Mouse (Mus musculus) stomach, embryonic 16.5 days (tissue): ENCODE measurements around the gene Ccdc190. TPM values are rescaled to one million over a fixed set of nuclear protein-coding genes. Genes with fewer than 3 reads are reported as not detected.
A peak's percentile ranks its signal among the peaks of the same experiment; 100 is the strongest.

Source experiments
- ATAC-seq: fragments of 200-750 bp; cut with Nextera tagmentation; 2 replicates; pipeline ENCODE4 v1.8.0; 2017; ENCODE audit warnings: moderate number of reproducible peaks, moderate TSS enrichment; ENCODE audit not compliant: insufficient read depth, low FRiP score
- H3K27ac ChIP-seq: fragments of 300-500 bp; sonication (generic); 2 replicates; pipeline ENCODE4 v1.5.1; 2014; ENCODE audit warnings: low read length
- H3K27me3 ChIP-seq: fragments of 300-500 bp; sonication (generic); 2 replicates; pipeline ENCODE4 v1.6.1; 2014; ENCODE audit warnings: low read length, control low read depth, mixed read lengths; ENCODE audit not compliant: control insufficient read depth, insufficient read depth
- H3K36me3 ChIP-seq: fragments of 300-500 bp; sonication (generic); 2 replicates; pipeline ENCODE4 v1.6.1; 2014; ENCODE audit warnings: low read length; ENCODE audit not compliant: control insufficient read depth, insufficient read depth
- H3K4me1 ChIP-seq: fragments of 300-500 bp; sonication (generic); 2 replicates; pipeline ENCODE4 v1.6.1; 2014; ENCODE audit warnings: low read length, control low read depth, mixed read lengths; ENCODE audit not compliant: control insufficient read depth, insufficient read depth
- H3K4me2 ChIP-seq: fragments of 300-500 bp; sonication (generic); 2 replicates; pipeline ENCODE4 v1.6.1; 2014; ENCODE audit warnings: low read depth, low read length, mixed read lengths
- H3K4me3 ChIP-seq: fragments of 300-500 bp; sonication (generic); replicated peaks from 2 replicates; pipeline ENCODE4 v1.5.1; 2014; ENCODE audit warnings: mild to moderate bottlenecking, low read length
- H3K9ac ChIP-seq: fragments of 300-500 bp; sonication (generic); 2 replicates; pipeline ENCODE4 v1.6.1; 2014; ENCODE audit warnings: low read length
- H3K9me3 ChIP-seq: fragments of 300-500 bp; sonication (generic); replicated peaks from 2 replicates; pipeline ENCODE4 v1.6.1; 2016; ENCODE audit warnings: low read length, control low read depth; ENCODE audit not compliant: control insufficient read depth
- WGBS: fragments of 180-500 bp; shearing (Covaris S2); extraction: QIAGEN DNeasy Blood & Tissue Kit; methylation state at CpG from one replicate; pipeline ENCODE4 v1.1.7; 2014; 5-methylcytosine and 5-hydroxymethylcytosine counted together
- polyA plus RNA-seq: library from polyadenylated mRNA; unstranded; fragments of >200 nt; fragmentation: Nextera tagmentation; extraction: Ambion mirVana; gene quantifications from 2 replicates; pipeline ENCODE4 v1.2.1, GENCODE M21; 2015

Gene Ccdc190
- polyA plus RNA-seq, 1 experiment from 2014 or later = 0.08 TPM

DNA sequence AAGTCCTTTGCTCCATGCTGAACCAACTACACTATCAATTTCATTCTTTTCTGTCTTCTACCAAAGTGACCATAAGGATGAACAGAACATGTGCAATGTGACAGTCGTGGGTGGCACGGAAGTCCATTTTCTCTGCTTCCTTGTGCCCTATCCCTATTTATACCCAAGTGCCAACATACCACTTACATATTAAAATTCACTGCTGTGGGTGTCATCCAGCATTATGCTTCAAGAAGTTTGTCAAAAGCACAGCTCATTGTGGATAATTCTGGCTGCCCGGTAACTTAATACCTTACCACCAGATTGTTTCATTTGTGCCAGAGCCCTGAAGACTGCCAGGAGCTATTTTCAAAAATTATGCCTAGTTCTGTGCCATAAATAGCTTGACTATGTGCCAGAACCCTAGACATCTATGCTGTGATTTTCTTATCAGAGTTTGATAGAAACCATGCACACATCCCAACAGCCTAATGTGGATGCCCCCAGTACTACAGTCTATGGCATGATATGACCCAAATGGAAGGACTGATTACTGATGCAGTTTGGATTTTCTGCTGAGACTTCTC is 27.6 kb upstream of the Ccdc190 start:
- Histone ChIP-seq H3K27ac (no peak overlapping the region), H3K4me1 (no peaks in the 10 kb centered on the region), H3K9ac (no peak overlapping the region), H3K9me3 (no peaks in the 10 kb centered on the region), H3K4me3 (no peak overlapping the region), H3K4me2 (no peak overlapping the region), H3K27me3 (no peaks in the 10 kb centered on the region), H3K36me3 (no peaks in the 10 kb centered on the region)
- WGBS = 86% methylated on average over 3 of the region's 3 CpGs
- ATAC-seq = no peak

DNA sequence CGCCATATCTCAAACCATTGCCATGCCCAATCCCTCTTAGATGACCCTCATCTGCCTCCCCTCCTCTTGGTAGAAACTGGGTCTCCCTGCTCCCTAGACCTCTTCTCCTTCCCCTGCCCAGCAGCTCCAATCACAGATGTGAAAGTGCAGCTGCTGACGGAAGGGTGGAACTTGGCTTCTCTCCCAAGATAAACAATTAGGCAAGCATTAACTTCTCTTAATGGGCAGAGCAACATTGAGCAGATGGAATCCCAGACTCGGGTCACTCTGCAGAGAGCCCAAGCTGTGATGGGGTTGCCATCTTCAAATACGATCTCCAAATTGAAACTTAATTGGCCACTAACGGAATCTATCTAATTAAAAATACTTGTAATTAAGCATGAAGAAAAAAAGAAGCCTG is 19.3 kb upstream of the Ccdc190 start:
- Histone ChIP-seq H3K27ac (no peak overlapping the region), H3K4me2 (no peak overlapping the region), H3K27me3 (no peaks in the 10 kb centered on the region), H3K36me3 (no peaks in the 10 kb centered on the region), H3K4me3 (no peak overlapping the region), H3K9me3 (no peaks in the 10 kb centered on the region), H3K9ac (no peak overlapping the region), H3K4me1 (peaks cover 3% of the 10 kb centered on the region; the same call in 1 of the 2 replicates)
- ATAC-seq = no peak
- 57% methylated on average over 5 of the region's 5 CpGs for WGBS

DNA sequence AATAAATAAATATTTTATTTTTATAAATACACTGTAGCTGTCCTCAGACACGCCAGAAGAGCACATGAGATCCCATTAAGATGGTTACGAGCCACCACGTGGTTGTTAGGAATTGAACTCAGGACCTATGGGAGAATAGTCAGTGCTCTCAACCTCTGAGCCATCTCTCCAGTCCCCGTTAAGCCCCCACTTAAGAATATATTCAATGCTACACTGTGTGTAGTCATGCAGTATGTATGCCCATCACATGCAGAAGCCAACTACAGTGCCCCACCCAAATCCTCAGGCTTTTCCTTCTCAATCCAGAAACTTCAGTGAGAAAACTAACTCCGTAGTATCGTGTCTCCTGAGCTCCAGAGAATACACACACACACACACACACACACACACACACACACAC is 18.8 kb upstream of the Ccdc190 start:
- 87% methylated on average over 6 of the region's 6 CpGs for WGBS
- ATAC-seq = no peak
- Histone ChIP-seq H3K27ac (no peak overlapping the region), H3K27me3 (no peaks in the 10 kb centered on the region), H3K9me3 (no peaks in the 10 kb centered on the region), H3K4me2 (no peak overlapping the region), H3K4me3 (no peak overlapping the region), H3K36me3 (no peaks in the 10 kb centered on the region), H3K9ac (no peak overlapping the region), H3K4me1 (peaks cover 3% of the 10 kb centered on the region; the same call in 1 of the 2 replicates)

DNA sequence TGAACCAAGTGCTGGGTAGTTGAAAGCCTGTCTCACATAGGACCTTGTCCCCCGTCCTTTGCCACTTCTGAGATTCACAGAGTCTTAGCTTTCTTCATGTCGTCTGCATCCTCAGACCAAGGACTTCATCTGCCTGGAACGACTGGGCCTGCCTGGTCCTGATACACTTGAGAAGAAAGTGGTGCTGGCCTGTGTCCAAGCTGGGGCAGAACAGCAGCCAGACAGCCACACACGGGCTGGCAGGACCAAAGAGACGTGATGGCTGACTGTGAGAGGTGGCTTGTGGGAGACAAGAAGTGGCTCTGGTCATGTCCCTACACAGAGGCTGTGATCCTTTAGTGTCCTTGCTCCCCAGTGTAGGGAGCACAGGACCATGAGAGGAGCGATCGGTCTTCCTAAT is 17.7 kb upstream of the Ccdc190 start:
- Histone ChIP-seq H3K27ac (no peak overlapping the region), H3K4me1 (peaks cover 3% of the 10 kb centered on the region; the same call in 1 of the 2 replicates), H3K27me3 (no peaks in the 10 kb centered on the region), H3K4me2 (no peak overlapping the region), H3K4me3 (no peak overlapping the region), H3K9me3 (no peaks in the 10 kb centered on the region), H3K9ac (no peak overlapping the region), H3K36me3 (no peaks in the 10 kb centered on the region)
- WGBS = 84% methylated on average over 7 of the region's 7 CpGs
- no peak for ATAC-seq

DNA sequence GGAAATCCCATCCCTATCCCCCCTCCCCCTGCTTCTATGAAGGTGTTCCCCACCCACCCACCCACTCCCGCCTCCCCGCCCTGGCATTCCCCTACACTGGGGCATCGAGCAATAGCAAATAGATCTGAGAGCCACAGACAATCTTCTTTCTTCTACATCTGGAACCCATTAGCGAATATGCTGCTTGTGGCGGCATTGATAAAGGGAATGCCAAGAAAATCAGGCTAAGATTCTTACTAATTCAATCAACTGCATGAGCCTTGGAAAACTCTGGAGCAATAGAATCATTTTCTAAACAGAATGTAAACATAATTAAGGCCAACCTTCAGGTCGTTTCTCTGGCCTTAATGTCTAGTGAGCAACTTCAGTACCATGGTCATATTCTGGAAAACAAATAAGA is 16.9 kb upstream of the Ccdc190 start:
- Histone ChIP-seq H3K36me3 (no peaks in the 10 kb centered on the region), H3K4me2 (no peak overlapping the region), H3K27ac (no peak overlapping the region), H3K9ac (no peak overlapping the region), H3K27me3 (no peaks in the 10 kb centered on the region), H3K4me1 (peaks cover 5% of the 10 kb centered on the region; the same call in 1 of the 2 replicates), H3K9me3 (no peaks in the 10 kb centered on the region), H3K4me3 (no peak overlapping the region)
- no peak for ATAC-seq
- 72% methylated on average over 6 of the region's 6 CpGs for WGBS

DNA sequence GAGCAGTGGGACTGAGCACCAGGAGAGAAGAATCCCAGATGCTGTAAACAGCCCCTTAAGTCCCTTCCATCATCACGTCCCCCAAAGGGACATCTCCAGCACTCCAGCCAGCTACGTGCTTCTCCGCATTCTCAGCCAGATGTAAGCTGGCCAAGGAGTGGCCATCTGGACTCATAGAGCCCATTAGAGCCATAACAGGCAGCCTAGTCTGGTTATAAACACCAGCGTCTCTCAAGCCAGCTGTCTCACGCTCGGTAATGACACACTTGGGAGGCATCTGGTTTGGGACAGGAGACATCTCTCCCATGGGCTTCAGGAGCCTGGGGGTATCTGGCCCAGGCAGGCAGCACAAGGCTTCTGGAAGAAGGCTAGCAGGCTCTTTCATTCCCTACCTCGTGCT is 11.8 kb upstream of the Ccdc190 start:
- H3K4me3 ChIP-seq = no peak overlapping the region
- no peak overlapping the region for H3K4me2 ChIP-seq
- peaks cover 8% of the 10 kb centered on the region for H3K4me1 ChIP-seq
- H3K9me3 ChIP-seq = no peaks in the 10 kb centered on the region
- H3K9ac ChIP-seq = no peak overlapping the region
- no peaks in the 10 kb centered on the region for H3K27me3 ChIP-seq
- H3K27ac ChIP-seq = peak overlapping the region; percentile 59
- 29% methylated on average over 7 of the region's 7 CpGs for WGBS
- ATAC-seq = peak; percentile 71
- H3K36me3 ChIP-seq = no peaks in the 10 kb centered on the region

DNA sequence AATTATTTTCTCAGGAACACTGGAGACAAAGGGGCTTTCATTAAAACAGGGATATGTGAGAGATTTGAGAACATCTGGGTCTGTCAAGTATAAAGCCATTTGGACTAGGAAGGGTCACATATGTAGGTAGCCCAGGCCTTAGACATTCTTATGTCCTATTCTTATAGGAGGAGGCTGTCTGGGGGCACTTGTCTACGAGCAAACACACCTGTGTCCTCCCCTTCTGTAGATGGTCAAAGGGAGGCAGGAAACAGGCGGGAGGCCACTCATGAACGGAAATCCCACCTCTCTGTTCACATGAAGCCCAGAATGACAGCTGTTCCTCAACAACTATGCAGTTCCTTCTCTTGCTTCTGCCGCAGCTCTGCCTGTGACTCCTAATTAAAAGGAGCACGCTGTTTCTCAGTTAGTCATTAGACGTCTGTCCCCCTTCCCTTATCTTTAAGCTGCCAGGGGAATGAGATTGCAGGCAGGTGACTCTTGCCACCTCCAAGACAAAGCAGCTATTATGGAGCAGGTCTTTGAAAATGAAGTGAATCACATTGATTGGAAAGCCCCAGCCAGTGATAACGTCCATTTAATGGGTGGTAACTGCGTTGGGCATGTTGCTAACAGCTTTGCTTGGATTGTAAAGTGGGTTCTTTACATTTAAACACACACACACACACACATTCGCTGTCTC is 11.2 kb upstream of the Ccdc190 start:
- Histone ChIP-seq H3K9me3 (no peaks in the 10 kb centered on the region), H3K4me3 (no peak overlapping the region), H3K4me2 (no peak overlapping the region), H3K4me1 (peaks cover 8% of the 10 kb centered on the region), H3K9ac (peak overlapping the region; percentile 8; the same call in 1 of the 2 replicates), H3K36me3 (no peaks in the 10 kb centered on the region), H3K27me3 (no peaks in the 10 kb centered on the region), H3K27ac (peak overlapping the region; percentile 59)
- ATAC-seq = peak; percentile 18; the same call in 1 of the 2 replicates
- 37% methylated on average over 9 of the region's 9 CpGs for WGBS

DNA sequence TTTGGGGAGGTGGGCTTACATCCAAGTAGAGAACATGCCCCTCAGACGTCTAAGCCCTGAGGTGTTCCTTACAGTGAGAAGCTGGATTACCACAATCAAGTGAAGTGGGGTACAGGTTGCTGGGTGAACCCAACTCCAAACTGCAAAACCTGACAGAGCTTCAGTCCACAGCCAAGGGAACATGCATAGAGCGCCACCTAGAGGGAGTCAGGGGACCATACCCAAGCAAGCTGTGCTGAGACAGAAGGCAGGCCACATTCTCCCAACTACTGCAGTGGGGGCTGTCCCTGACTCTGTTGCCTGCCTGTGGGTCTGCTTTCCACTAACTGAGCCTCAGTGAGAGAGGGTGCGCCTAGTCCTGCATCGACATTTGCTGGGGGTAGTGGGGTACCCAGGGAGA is 10.4 kb upstream of the Ccdc190 start:
- Histone ChIP-seq H3K4me2 (no peak overlapping the region), H3K9ac (no peak overlapping the region), H3K9me3 (no peaks in the 10 kb centered on the region), H3K36me3 (no peaks in the 10 kb centered on the region), H3K27me3 (no peaks in the 10 kb centered on the region), H3K27ac (peak overlapping the region; percentile 59; the same call in 1 of the 2 replicates), H3K4me3 (no peak overlapping the region), H3K4me1 (peaks cover 8% of the 10 kb centered on the region)
- 30% methylated on average over 4 of the region's 4 CpGs for WGBS
- ATAC-seq = peak; percentile 54; the same call in 1 of the 2 replicates

DNA sequence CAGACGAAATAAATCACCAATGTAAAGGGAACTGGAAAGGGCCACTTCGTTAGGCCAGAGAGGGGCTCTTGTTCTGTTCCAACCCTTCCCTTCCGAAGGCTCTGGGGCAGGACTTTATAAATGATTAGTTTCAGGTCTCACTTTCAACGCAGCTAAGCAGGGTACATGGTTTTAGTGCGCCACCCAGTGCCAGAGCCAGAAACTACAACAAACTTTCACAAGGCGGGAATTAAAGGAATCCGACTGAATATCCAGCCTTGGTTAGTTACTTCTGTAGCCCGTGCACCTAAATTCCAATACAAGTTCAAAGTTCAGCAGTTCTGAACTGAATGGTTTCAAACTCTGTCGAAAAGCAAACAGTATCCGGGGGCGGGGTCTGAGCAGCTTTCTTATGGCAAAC is 9.2 kb upstream of the Ccdc190 start:
- no peak overlapping the region for H3K4me3 ChIP-seq
- WGBS = 4% methylated on average over 11 of the region's 11 CpGs
- ATAC-seq = peak; percentile 12; the same call in 1 of the 2 replicates

More for the DNA sequence above, 9.2 kb upstream of the Ccdc190 start:
- Histone ChIP-seq H3K27me3 (no peaks in the 10 kb centered on the region), H3K27ac (no peak overlapping the region), H3K4me2 (peak overlapping the region; percentile 16), H3K36me3 (no peaks in the 10 kb centered on the region), H3K4me1 (peaks cover 8% of the 10 kb centered on the region), H3K9me3 (no peaks in the 10 kb centered on the region), H3K9ac (peak overlapping the region; percentile 38)
